Mouse (Mus musculus) MEL-GATA-1-ER (cell line): ENCODE results near the gene Inhbb.

Source experiments
- DNase-seq: peaks from one replicate; pipeline ENCODE4 v3.0.0-alpha.2; 2012; ENCODE audit warnings: low read depth; ENCODE audit errors: extremely low read depth

Gene Inhbb

GRCm38 (mm10) chr1:119386306-119386705 lies 35.7 kb downstream of the Inhbb start:
- DNase-seq = no peak

- DNase-seq = no peak
These were observed 38.1 kb downstream of the Inhbb start for GRCm38 (mm10) chr1:119383916-119384315.

GRCm38 (mm10) chr1:119380609-119381008 lies 41.4 kb downstream of the Inhbb start:
- DNase-seq = no peak

- no peak for DNase-seq
These were observed 46.7 kb downstream of the Inhbb start for GRCm38 (mm10) chr1:119375376-119375775.

GRCm38 (mm10) chr1:119367546-119367945 lies 54.5 kb downstream of the Inhbb start:
- DNase-seq = no peak

GRCm38 (mm10) chr1:119366315-119366714 lies 55.7 kb downstream of the Inhbb start:
- no peak for DNase-seq
